Mouse (Mus musculus): ENCODE data around the gene Chrnb2.
"Not testable (repeated sequence)": the region's sequence is repeated elsewhere in the genome, so short reads cannot be mapped to it uniquely, and the experiment has no call there.

The Chrnb2 gene

DNA sequence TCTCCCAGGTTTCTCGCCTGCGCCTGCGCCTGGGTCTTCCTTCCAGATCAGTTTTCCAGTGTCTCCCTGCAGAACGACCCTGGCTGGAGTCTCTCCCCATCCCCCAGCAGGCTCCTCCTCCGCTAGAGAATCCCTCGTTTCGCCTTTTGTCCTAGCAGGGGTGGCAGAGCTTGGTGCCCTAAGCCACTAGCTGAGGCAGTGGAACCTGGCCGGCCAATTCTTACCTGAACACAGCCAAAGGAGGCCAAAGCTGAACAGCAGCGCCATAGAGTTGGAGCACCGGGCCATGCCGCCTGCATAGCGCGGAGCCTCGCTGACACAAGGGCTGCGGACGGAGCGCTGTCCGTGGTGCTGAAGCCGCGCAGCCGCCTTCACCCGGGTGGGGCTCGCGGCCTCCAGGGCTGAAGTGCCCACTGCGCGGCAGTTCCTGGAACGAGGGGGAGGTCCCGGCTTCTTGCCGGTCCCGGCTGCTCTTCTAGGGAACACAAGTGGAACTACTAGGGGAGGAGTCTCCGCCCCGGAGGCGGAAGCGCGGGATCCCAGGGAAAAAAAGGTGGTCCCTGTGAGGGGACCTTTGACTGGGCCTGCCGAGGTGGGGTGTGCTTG, at the start of gene Chrnb2:
Chrnb2 (minus strand) TSS at position 514 of the 606 bp plus-strand sequence.
- DNase-seq (ENCODE audit: low spot score), result peak; percentile 84

GRCm38 (mm10) chr3:89814051-89814450, 49.6 kb upstream of the Chrnb2 start:
- no peak for DNase-seq (ENCODE audit: low spot score)

- DNase-seq (ENCODE audit: low spot score), result no peak
Measured at GRCm38 (mm10) chr3:89812166-89812565, 47.7 kb upstream of the Chrnb2 start.

DNA sequence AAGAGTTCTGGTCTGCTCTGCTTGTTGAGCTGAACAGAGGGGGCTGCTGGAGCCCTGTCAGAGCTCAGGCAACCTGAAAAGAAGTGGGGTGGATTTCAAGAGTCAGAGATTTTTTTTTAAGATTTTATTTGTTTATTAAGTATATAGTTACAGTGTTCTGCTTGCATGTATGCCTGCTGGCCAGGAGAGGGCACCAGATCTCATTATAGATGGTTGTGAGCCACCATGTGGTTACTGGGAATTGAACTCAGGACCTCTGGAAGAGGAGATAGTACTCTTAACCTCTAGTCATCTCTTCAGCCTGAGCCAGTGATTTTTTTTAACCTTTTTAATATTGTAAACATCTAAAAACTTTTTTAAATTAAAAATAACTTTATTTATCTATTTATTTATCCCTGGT, 46.4 kb upstream of the Chrnb2 start:
- DNase-seq (ENCODE audit: low spot score), result no peak

DNA sequence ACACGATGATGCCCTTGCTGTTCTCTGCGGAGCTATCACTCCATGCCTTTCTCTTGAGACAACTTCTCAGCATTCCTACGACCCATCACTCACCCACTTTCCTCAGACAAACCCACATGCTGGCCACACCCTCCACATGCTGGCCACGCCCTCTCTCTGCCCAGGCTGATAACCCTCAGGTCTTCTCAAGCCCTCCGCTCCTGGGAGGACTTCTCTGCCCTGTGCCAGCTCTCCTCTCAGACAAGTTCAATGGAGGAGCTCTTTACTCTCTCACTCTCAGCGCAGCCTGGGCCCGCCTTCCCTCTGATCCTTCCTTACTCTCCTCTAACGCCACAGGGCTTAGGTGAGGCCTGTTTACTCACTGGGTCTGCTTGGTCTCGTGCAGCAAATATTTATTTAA, 44.2 kb upstream of the Chrnb2 start:
- no peak for DNase-seq (ENCODE audit: low spot score)

GRCm38 (mm10) chr3:89807881-89808280, 43.4 kb upstream of the Chrnb2 start:
- no peak for DNase-seq (ENCODE audit: low spot score)

DNA sequence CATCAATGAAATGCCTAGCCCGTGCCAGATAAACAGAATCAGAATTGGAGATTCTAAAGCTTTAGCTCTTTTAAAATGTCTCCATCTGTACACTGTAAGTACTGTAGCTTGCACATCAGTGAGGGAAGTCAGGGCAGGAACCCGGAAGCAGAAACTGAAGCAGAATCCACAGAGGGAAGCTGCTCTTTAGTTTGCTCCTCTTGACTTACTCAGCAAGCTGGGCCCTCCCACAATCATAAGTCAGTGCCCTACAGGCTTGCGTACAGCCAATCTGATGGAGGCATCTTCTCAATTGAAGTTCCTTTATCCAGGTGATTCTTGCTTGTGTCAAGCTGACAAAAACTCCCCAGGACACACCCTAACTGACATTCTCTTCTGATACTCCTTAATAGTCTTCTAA, 42.7 kb upstream of the Chrnb2 start:
- no peak for DNase-seq (ENCODE audit: low spot score)

GRCm38 (mm10) chr3:89806751-89807150, 42.3 kb upstream of the Chrnb2 start:
- no peak for DNase-seq (ENCODE audit: low spot score)

DNA sequence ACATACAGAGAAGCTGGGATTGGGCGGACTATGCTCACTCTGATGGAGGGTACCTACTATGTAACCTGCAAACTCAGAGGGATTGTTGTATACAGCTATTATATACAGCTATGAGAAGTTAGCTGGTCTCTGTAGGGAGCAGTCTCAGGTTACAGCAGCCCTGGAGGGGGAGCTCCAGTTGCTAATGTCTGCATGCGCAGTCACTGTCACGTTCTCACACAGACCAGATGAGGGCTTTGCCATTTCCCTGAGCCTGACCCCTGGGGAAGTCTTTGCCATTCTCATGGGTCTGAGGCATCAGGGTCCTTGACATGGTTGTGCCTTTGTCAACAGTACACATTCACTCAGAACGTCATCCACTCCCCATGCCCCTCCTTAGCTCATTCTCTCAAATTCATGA, 40.7 kb upstream of the Chrnb2 start:
- DNase-seq (ENCODE audit: low spot score), result no peak

DNA sequence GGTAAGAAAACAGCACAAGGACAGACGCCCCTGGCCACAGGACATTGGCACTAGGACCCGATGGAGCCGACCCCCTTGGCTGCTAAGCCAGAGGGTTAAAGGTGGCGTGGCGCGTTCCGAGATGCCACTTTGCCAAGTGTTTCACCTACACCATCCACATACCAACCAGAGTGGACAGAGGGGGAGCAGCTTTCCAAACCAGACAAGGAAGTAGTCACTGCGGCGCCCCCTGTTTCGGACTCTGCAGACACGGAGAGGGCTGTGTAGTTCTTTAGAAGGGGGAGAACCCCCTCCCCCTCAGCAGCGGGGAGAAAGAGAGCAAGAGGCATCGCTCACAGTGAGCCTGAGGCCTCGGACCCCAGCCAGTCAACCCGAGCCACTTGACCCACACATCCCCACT, 38.4 kb upstream of the Chrnb2 start:
- DNase-seq (ENCODE audit: low spot score), result no peak

- no peak for DNase-seq (ENCODE audit: low spot score)
Measured at GRCm38 (mm10) chr3:89801507-89801847, 37.0 kb upstream of the Chrnb2 start.

GRCm38 (mm10) chr3:89800774-89801506, 36.5 kb upstream of the Chrnb2 start:
- no peak for DNase-seq (ENCODE audit: low spot score)

DNA sequence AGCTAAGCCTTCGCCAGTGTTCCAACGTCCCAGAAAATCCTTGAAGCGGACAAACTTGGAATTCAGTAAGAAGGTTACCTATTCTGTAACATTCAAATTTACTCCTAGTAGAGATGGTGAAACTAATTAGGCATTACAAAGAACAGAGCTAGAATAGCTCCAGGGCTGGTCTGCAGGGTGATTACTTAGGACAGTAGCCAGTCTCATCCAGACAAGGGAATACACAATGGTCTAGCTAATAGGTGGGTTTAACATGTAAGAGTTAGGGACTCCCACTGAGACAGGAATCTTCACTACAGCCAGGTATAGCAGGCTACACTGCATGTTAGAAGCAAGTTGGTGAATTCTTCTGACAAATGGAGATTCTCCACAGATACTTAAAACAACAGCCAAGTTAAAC, 35.6 kb upstream of the Chrnb2 start:
- not testable (repeated sequence) for DNase-seq (ENCODE audit: low spot score)

DNA sequence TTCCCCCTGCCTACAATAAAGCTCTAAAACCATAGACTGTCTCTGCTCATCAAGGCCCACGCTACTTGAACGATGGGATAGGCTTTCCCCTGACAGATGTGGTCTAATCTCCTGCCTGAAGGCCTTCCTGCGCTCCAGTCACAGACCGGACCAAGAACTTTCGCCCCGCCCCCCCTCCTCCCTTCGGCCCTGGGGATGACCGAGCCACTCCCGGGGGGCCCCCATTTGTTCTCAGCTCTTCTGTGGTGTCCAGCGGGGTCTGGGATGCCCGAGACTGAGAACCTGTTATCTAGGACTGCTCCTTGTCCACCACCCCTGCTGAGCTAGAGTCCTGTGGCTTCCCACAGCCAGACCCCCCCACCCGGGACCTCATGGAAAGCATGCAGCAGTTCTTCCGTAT, 35.0 kb upstream of the Chrnb2 start:
- DNase-seq (ENCODE audit: low spot score), result no peak

- no peak for DNase-seq (ENCODE audit: low spot score)
Measured at GRCm38 (mm10) chr3:89798518-89798917, 34.1 kb upstream of the Chrnb2 start.

GRCm38 (mm10) chr3:89796358-89796757, 31.9 kb upstream of the Chrnb2 start:
- DNase-seq (ENCODE audit: low spot score), result no peak

DNA sequence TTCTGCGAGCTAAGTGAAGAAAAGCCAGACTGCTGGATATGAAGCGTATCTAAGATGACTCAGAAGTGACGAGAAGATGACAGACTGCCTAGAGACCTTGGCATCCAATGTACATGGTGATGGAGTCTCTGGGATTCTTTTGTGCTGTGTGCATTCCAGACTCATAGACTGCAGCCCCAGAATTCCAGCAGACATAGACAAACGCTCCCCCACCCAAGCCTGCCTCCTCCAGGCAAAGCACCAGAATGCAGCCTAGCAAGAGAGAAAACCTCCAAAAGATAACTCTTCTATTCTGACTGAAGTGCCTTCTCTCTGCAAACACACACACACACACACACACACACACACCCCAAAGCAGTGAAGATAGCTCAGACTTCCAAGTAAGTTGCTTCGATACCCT, 31.3 kb upstream of the Chrnb2 start:
- DNase-seq (ENCODE audit: low spot score), result no peak

DNA sequence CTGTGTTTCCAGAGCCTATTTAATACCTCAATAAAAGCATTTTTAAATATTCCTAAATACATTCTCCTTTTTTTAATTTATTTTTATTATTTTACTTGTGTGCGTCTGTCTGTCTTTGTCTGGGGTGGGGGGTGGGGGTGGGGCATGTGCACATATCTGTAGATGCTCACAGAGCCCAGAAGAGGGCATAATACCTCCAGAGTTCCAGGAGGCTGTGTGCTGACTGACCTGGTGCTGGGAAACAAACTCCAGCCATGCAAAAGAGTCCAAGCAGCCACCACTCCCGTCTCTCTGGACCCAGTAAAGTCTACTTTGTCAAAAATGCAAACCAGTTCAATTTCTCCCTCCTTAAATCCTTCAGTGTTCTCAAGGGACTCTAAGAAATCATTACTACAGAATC, 30.2 kb upstream of the Chrnb2 start:
- no peak for DNase-seq (ENCODE audit: low spot score)

- DNase-seq (ENCODE audit: low spot score), result no peak
Measured at GRCm38 (mm10) chr3:89788680-89789352, 24.4 kb upstream of the Chrnb2 start.

DNA sequence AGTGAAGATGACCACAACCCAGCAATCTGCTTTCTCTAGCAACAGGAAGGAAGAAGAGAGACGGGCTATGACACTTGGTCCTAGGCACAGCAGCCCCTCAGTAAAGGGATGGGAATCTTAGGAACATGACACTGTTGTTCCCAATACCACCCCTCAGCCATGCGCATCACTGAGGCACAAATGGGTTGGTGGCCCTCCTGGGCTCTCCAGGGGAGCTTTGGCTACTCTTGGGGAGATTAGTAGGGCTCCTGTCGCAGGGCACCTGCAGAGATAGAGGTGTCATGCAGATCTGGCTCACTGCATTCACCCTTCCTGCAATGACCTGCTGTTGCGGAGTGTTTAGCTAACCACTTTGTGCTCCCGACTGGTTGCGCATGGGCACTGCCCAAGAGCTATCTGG, 21.8 kb upstream of the Chrnb2 start:
- DNase-seq (ENCODE audit: low spot score), result no peak

DNA sequence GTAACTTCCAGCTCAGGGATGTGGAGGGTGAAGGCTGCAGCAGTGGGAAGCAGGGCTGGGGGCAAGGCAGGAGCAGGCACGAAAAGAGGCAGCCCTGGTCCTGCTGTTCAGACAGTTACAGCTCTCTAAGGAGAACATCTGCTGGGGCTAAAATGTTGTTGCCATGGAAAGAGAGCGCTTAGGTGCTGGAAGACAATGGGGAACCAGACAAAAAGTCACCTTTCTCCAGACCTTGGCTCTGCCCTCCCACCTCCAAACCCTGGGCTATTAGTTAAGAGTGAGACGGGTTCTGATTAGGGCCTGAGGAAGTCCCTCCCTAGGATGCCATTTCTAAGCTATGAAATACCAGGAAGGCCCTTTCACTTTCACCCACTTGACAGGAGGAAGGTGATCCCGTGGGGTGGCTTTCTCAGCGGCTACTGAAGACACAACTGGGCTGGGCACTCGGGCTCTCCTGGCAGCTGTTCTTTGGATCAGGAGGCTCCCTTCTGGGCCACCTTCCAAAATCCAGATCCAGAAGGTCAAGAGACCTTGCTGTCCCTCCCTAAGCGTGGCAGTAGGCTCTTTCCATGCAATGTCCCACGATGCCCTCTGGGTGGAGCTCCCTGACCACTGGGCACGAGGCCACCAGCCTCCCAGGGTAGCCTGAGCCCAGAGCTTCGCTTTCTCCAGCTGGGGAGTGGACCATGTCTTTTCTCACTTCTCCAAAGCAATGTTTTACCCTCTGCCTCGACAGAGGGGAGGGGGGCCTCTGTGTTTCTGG, 20.7 kb upstream of the Chrnb2 start:
- DNase-seq (ENCODE audit: low spot score), result peak; percentile 90

- no peak for DNase-seq (ENCODE audit: low spot score)
Measured at GRCm38 (mm10) chr3:89781640-89782039, 17.2 kb upstream of the Chrnb2 start.

DNA sequence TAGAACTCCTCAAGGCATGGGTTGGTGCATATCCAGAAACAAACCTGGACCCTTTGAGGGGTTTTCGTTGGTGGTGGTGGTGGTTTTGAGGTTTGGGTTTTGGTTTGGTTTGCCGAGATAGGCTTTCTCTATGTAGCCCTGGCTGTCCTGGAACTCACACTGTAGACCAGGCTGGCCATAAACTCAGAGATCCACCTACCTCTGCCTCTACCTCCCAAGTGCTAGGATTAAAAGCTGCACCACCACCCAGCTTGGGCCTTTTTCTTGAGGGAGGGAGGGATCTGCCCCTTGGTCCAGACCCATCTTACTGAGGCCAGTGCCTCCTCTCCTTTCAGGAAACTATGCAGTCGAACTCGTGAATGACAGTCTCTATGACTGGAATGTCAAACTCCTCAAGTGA, 15.7 kb upstream of the Chrnb2 start:
- no peak for DNase-seq (ENCODE audit: low spot score)
